Mouse (Mus musculus) C2C12 (cell line): Measurements from ENCODE around the gene Hsd3b7. TPM values are rescaled to one million over a fixed set of nuclear protein-coding genes. Genes with fewer than 3 reads are reported as not detected.
"Not testable (repeated sequence)": the region's sequence is repeated elsewhere in the genome, so short reads cannot be mapped to it uniquely, and the experiment has no call there.

ENCODE experiments used
- H3K27me3 ChIP-seq: one replicate; pipeline ENCODE4 v1.6.1; 2011; ENCODE audit not compliant: control insufficient read depth, insufficient read depth, insufficient read length
- H3K36me3 ChIP-seq: one replicate; pipeline ENCODE4 v1.6.1; 2011; ENCODE audit not compliant: control insufficient read depth, insufficient read depth
- H3K4me3 ChIP-seq: one replicate; pipeline ENCODE4 v1.5.1; 2011; ENCODE audit warnings: mild to moderate bottlenecking, control low read depth; ENCODE audit not compliant: poor library complexity, insufficient read depth, severe bottlenecking
- H3K79me2 ChIP-seq: one replicate; pipeline ENCODE4 v1.6.1; 2011; ENCODE audit not compliant: control insufficient read depth, insufficient read depth
- H3K79me3 ChIP-seq: one replicate; pipeline ENCODE4 v1.6.1; 2011; ENCODE audit warnings: low read depth, control low read depth
- H3ac ChIP-seq: one replicate; pipeline ENCODE3; 2011; ENCODE audit warnings: low read depth; ENCODE audit not compliant: control insufficient read depth, insufficient read length
- CEBPB ChIP-seq: IDR thresholded peaks from one replicate; pipeline ENCODE4 v1.6.1; 2011; ENCODE audit warnings: low read depth, mild to moderate bottlenecking, control low read depth, moderate library complexity
- CTCF ChIP-seq: IDR thresholded peaks from one replicate; pipeline ENCODE4 v1.5.1; 2011; ENCODE audit not compliant: control insufficient read depth, insufficient read depth, insufficient read length
- FOSL1 ChIP-seq: IDR thresholded peaks from one replicate; pipeline ENCODE4 v1.8.0; 2011; ENCODE audit warnings: mild to moderate bottlenecking, low read length; ENCODE audit not compliant: poor library complexity, insufficient read depth, severe bottlenecking
- MAX ChIP-seq: IDR thresholded peaks from one replicate; pipeline ENCODE4 v1.6.1; 2011; ENCODE audit warnings: mild to moderate bottlenecking, control low read depth
- MYOD1 ChIP-seq: IDR thresholded peaks from one replicate; pipeline ENCODE4 v1.6.1; 2011; ENCODE audit warnings: low read depth; ENCODE audit not compliant: control insufficient read depth, insufficient read length
- MYOG ChIP-seq: IDR thresholded peaks from one replicate; pipeline ENCODE4 v1.6.1; 2011; ENCODE audit not compliant: control insufficient read depth, insufficient read length; ENCODE audit errors: extremely low read depth
- USF1 ChIP-seq: IDR thresholded peaks from one replicate; pipeline ENCODE4 v1.6.1; 2011; ENCODE audit warnings: low read depth, mild to moderate bottlenecking, control low read depth, moderate library complexity
- polyA plus RNA-seq: library from polyadenylated mRNA; unstranded; fragments of >200 nt; fragmentation: generic; extraction: Trizol; gene quantifications from one replicate; pipeline ENCODE4 v1.2.1, GENCODE M21; 2012; ENCODE audit warnings: missing spikeins

Gene Hsd3b7
- polyA plus RNA-seq, 1 experiment: 8.3 TPM

DNA sequence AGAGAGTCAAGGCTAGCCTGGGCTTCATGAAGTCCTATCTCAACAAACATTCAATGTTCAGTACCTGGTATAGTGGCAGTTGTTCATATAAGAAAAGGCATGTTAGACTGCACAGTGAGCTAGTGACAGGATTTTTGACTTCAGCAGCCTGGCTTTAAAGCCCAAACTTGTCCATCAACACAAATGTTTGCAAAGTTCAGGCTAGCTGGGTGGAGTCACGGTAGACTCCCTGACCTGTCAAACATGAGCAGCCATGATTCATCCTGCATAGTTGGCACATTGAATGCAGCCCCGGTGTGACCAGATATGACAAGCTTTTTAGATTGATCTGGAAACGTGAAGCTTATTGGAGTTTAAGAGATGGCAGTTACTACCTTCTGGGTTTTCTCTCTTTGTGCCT, 28.3 kb upstream of the Hsd3b7 start:
- Histone ChIP-seq H3K27me3 (no peaks in the 10 kb centered on the region), H3K79me2 (peaks cover 12% of the 10 kb centered on the region), H3ac (no peak overlapping the region), H3K36me3 (peaks cover 7% of the 10 kb centered on the region), H3K4me3 (no peak overlapping the region), H3K79me3 (no peaks in the 10 kb centered on the region)
- TF ChIP-seq USF1: no peak
- no peak for TF ChIP-seq MAX
- TF ChIP-seq MYOD1: no peak
- TF ChIP-seq FOSL1: no peak
- no peak for TF ChIP-seq CEBPB
- no peak for TF ChIP-seq MYOG
- TF ChIP-seq CTCF: no peak

DNA sequence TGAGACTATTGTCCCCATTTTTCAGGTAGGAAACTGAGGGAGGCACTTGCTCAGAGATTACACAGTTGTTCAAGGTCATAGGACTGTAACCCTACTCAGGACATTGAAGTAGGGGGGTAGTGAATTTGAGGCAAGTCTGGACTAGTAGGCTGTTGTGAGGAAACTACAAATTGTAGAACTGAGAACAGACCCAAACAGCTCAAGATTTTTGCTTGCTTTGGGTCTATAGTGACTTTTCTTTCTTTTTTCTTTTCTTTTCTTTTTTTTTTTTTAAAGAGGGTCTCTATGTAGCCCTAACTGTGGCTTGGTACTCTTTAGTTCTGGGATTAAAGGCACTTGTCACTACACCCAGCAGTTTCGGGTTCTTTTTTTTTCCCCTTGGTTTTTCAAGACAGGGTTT, 27.8 kb upstream of the Hsd3b7 start:
- H3ac ChIP-seq: no peak overlapping the region
- H3K4me3 ChIP-seq: no peak overlapping the region
- no peaks in the 10 kb centered on the region for H3K79me3 ChIP-seq
- TF ChIP-seq MAX (no peak), CTCF (no peak), MYOD1 (no peak), CEBPB (no peak), MYOG (no peak), USF1 (no peak), FOSL1 (no peak)
- H3K27me3 ChIP-seq: no peaks in the 10 kb centered on the region
- H3K36me3 ChIP-seq: peaks cover 6% of the 10 kb centered on the region
- peaks cover 13% of the 10 kb centered on the region for H3K79me2 ChIP-seq

DNA sequence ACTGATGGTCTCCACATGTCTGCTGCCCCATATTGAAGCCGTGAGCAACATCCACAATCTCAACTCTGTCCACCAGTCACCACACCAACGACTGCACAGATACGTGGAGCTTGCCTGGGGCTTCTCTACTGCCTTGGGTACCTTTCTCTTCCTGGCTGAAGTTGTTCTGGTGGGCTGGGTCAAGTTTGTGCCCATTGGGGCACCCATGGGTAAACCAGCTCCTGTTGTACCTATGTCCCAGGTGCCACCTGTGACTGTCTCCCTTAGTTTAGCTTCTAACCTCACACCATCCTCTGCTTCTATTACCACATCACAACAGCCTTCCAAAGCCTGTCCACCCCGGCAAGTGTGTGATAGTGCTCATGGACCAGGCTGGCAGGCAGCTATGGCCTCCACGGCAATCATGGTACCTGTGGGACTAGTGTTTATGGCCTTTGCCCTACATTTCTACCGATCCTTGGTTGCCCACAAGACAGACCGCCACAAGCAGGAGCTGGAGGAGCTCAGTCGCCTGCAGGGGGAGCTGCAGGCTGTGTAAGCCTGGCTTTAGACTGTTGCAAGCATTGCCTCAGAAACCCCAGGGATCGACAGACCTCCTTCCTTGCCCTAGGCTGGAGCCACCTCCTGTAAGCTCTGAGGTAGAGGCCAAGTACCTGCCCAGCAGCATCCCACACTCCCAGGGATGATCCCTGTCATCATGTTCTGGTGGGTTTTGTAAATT, 26.6 kb upstream of the Hsd3b7 start:
- TF ChIP-seq MYOG (no peak), CTCF (peak; percentile 89)
- Histone ChIP-seq H3K36me3 (peaks cover 3% of the 10 kb centered on the region), H3K79me3 (peaks cover 12% of the 10 kb centered on the region), H3K27me3 (no peaks in the 10 kb centered on the region), H3K79me2 (peaks cover 25% of the 10 kb centered on the region), H3ac (no peak overlapping the region), H3K4me3 (no peak overlapping the region)

DNA sequence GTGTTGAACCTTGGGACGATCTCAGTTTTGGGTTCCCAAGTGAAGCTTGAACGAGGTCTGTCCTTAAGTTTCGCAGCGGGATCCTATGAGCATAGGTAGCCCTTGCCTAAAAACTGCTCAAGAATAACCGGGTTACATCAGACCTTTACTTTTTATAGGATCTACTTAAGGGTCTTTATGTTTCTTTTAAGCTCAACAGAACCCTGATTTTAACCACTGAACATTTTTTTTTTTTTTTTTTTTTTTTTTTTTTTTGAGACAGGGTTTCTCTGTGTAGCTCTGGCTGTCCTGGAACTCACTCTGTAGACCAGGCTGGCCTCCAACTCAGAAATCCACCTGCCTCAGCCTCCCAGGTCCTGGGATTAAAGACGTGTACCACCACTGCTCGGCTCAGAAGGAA, 24.6 kb upstream of the Hsd3b7 start:
- H3K27me3 ChIP-seq: not testable (repeated sequence)
- H3K4me3 ChIP-seq: peak overlapping the region; percentile 52
- peaks cover 22% of the 10 kb centered on the region for H3K36me3 ChIP-seq
- H3ac ChIP-seq: peak overlapping the region; percentile 53
- H3K79me3 ChIP-seq: peaks cover 26% of the 10 kb centered on the region
- H3K79me2 ChIP-seq: peaks cover 37% of the 10 kb centered on the region

DNA sequence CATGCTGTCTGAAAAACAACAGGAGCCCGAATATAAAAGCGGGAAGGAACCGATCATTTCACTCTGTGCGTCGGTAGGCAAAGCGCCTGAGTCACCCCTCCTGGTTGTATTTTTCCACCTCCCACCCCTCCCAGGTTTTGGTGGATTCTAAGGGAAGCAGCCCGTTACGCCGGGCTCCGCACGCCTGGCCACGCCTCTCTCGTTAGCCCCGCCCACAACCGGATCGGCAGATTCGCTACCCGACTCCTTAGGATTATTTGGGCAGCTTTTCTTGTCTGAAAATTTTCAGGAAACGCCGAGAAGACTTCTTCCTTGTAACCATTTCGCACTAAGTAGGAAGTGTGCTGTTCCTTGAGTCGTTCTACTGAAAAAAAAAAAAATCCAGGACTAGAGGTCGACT, 24.0 kb upstream of the Hsd3b7 start, which contains the start of gene Setd1a:
Gene Setd1a, plus strand, starts transcription at position 245 of the 400 bp plus-strand sequence.
- peaks cover 28% of the 10 kb centered on the region for H3K79me3 ChIP-seq
- no peaks in the 10 kb centered on the region for H3K27me3 ChIP-seq
- H3K4me3 ChIP-seq: peak within 1 kb of the TSS; percentile 52
- TF ChIP-seq USF1: no peak
- peaks cover 27% of the 10 kb centered on the region for H3K36me3 ChIP-seq
- H3K79me2 ChIP-seq: peaks cover 38% of the 10 kb centered on the region
- peak within 1 kb of the TSS; percentile 81 for H3ac ChIP-seq

DNA sequence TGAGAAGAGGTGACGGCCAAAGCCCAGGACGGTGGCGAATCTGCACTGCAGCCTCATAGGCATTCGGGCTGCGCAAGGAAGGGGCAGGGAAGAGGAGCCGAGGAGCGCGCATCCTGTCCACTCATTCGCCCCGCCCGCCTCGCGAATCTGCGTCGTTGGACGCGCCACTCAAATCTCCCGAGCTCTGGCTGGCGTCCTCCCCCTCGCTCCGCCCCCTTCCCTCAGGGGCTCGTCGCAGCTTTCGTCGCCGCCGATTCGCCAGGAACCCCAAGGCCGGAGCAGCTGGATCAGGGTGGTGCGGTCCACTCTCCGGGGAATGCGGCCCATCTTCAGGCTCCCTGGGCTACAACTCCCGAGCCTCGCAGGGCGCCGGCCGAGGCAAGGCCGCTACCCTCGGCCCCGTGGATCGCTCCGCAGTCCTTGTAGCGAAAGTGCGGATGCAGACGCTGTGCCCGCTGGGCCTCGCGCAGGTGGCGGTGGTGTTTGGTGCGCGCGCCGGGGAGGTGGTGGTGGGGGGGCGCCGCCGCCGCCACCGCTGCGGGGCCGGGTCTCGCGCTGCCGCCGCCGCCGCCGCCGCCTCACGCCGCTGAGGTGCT, 23.4 kb upstream of the Hsd3b7 start:
- no peaks in the 10 kb centered on the region for H3K27me3 ChIP-seq
- TF ChIP-seq MYOG (no peak), CEBPB (no peak), FOSL1 (no peak), MAX (no peak)
- peaks cover 43% of the 10 kb centered on the region for H3K79me2 ChIP-seq
- peak overlapping the region; percentile 81 for H3ac ChIP-seq
- H3K4me3 ChIP-seq: peak overlapping the region; percentile 52
- H3K36me3 ChIP-seq: peaks cover 32% of the 10 kb centered on the region
- H3K79me3 ChIP-seq: peaks cover 28% of the 10 kb centered on the region
